Mouse (Mus musculus): ENCODE measurements at regions not wholly inside any gene's neighbourhood (a gene's known extent, or its start where the extent isn't known, plus 50 kb on each side); places are given as distances from the start of the nearest gene placed in this dataset.
A peak's percentile ranks its signal among the peaks of the same experiment; 100 is the strongest.

- no peaks in the 10 kb centered on the region for H3K36me3 ChIP-seq (ENCODE audit: control insufficient read depth, insufficient read depth, low read length)
- TF ChIP-seq POLR2A (IDR thresholded peaks at IDR 0.05; ENCODE audit: borderline replicate concordance, extremely low read depth, insufficient read depth, insufficient read length): no peak
- ATAC-seq (ENCODE audit: low FRiP score, low read depth): no peak
- H3K4me3 ChIP-seq (replicated peaks; ENCODE audit: low read length): no peak overlapping the region
- no peak for DNase-seq (ENCODE audit: low spot score)
- no peaks in the 10 kb centered on the region for H3K9me3 ChIP-seq (ENCODE audit: control insufficient read depth, low read length)
- no peaks in the 10 kb centered on the region for H3K27me3 ChIP-seq (ENCODE audit: control insufficient read depth, insufficient read depth, low read length)
- H3K9ac ChIP-seq (ENCODE audit: low read depth, low read length, severe bottlenecking): no peak overlapping the region
- H3K4me2 ChIP-seq (replicated peaks; ENCODE audit: low read depth, low read length, severe bottlenecking): no peak overlapping the region
- WGBS: 68% methylated on average over 2 of the region's 2 CpGs
- no peaks in the 10 kb centered on the region for H3K4me1 ChIP-seq (ENCODE audit: control insufficient read depth, insufficient read depth, low read length)
- no peak overlapping the region for H3K27ac ChIP-seq (replicated peaks; ENCODE audit: low read depth, low read length)
Measured at GRCm38 (mm10) chr2:160028459-160028858, 305.5 kb downstream of the Gm826 start.

- ATAC-seq (ENCODE audit: low FRiP score, low read depth): no peak
- no peak overlapping the region for H3K4me3 ChIP-seq (replicated peaks; ENCODE audit: low read length)
- H3K9me3 ChIP-seq (ENCODE audit: control insufficient read depth, low read length): no peaks in the 10 kb centered on the region
- TF ChIP-seq POLR2A (IDR thresholded peaks at IDR 0.05; ENCODE audit: borderline replicate concordance, extremely low read depth, insufficient read depth, insufficient read length): no peak
- WGBS: 54% methylated on average over 3 of the region's 3 CpGs
- no peaks in the 10 kb centered on the region for H3K27me3 ChIP-seq (ENCODE audit: control insufficient read depth, insufficient read depth, low read length)
- H3K9ac ChIP-seq (ENCODE audit: low read depth, low read length, severe bottlenecking): no peak overlapping the region
- DNase-seq (ENCODE audit: low spot score): no peak
- H3K4me1 ChIP-seq (ENCODE audit: control insufficient read depth, insufficient read depth, low read length): peaks cover 3% of the 10 kb centered on the region
- H3K36me3 ChIP-seq (ENCODE audit: control insufficient read depth, insufficient read depth, low read length): no peaks in the 10 kb centered on the region
- H3K4me2 ChIP-seq (replicated peaks; ENCODE audit: low read depth, low read length, severe bottlenecking): no peak overlapping the region
- H3K27ac ChIP-seq (replicated peaks; ENCODE audit: low read depth, low read length): no peak overlapping the region
Measured at GRCm38 (mm10) chr2:160025911-160026310, 308.1 kb downstream of the Gm826 start.

GRCm38 (mm10) chr2:160021541-160021940, 312.4 kb downstream of the Gm826 start:
- DNase-seq (ENCODE audit: low spot score): peak; percentile 51
- 0 out of 2 replicates have a peak, but pooled peaks have one; percentile 26 for ATAC-seq (ENCODE audit: low FRiP score, low read depth)
- WGBS: 54% methylated on average over 4 of the region's 4 CpGs
- H3K27ac ChIP-seq (replicated peaks; ENCODE audit: low read depth, low read length): no peak overlapping the region
- H3K27me3 ChIP-seq (ENCODE audit: control insufficient read depth, insufficient read depth, low read length): no peaks in the 10 kb centered on the region
- no peak overlapping the region for H3K4me2 ChIP-seq (replicated peaks; ENCODE audit: low read depth, low read length, severe bottlenecking)
- H3K9me3 ChIP-seq (ENCODE audit: control insufficient read depth, low read length): no peaks in the 10 kb centered on the region
- no peaks in the 10 kb centered on the region for H3K36me3 ChIP-seq (ENCODE audit: control insufficient read depth, insufficient read depth, low read length)
- TF ChIP-seq POLR2A (IDR thresholded peaks at IDR 0.05; ENCODE audit: borderline replicate concordance, extremely low read depth, insufficient read depth, insufficient read length): no peak
- no peak overlapping the region for H3K4me3 ChIP-seq (replicated peaks; ENCODE audit: low read length)
- no peak overlapping the region for H3K9ac ChIP-seq (ENCODE audit: low read depth, low read length, severe bottlenecking)
- H3K4me1 ChIP-seq (ENCODE audit: control insufficient read depth, insufficient read depth, low read length): peaks cover 11% of the 10 kb centered on the region

GRCm38 (mm10) chr2:160020876-160021275, 313.1 kb downstream of the Gm826 start:
- no peak overlapping the region for H3K27ac ChIP-seq (replicated peaks; ENCODE audit: low read depth, low read length)
- ATAC-seq (ENCODE audit: low FRiP score, low read depth) (no peak), DNase-seq (ENCODE audit: low spot score) (no peak)
- no peak overlapping the region for H3K9ac ChIP-seq (ENCODE audit: low read depth, low read length, severe bottlenecking)
- H3K4me3 ChIP-seq (replicated peaks; ENCODE audit: low read length): no peak overlapping the region
- peaks cover 11% of the 10 kb centered on the region for H3K4me1 ChIP-seq (ENCODE audit: control insufficient read depth, insufficient read depth, low read length)
- H3K4me2 ChIP-seq (replicated peaks; ENCODE audit: low read depth, low read length, severe bottlenecking): no peak overlapping the region
- H3K9me3 ChIP-seq (ENCODE audit: control insufficient read depth, low read length): no peaks in the 10 kb centered on the region
- no peaks in the 10 kb centered on the region for H3K27me3 ChIP-seq (ENCODE audit: control insufficient read depth, insufficient read depth, low read length)
- WGBS: 51% methylated on average over 2 of the region's 2 CpGs
- no peaks in the 10 kb centered on the region for H3K36me3 ChIP-seq (ENCODE audit: control insufficient read depth, insufficient read depth, low read length)
- no peak for TF ChIP-seq POLR2A (IDR thresholded peaks at IDR 0.05; ENCODE audit: borderline replicate concordance, extremely low read depth, insufficient read depth, insufficient read length)

- no peak overlapping the region for H3K9ac ChIP-seq (ENCODE audit: low read depth, low read length, severe bottlenecking)
- H3K4me2 ChIP-seq (replicated peaks; ENCODE audit: low read depth, low read length, severe bottlenecking): no peak overlapping the region
- peaks cover 11% of the 10 kb centered on the region for H3K4me1 ChIP-seq (ENCODE audit: control insufficient read depth, insufficient read depth, low read length)
- no peak for TF ChIP-seq POLR2A (IDR thresholded peaks at IDR 0.05; ENCODE audit: borderline replicate concordance, extremely low read depth, insufficient read depth, insufficient read length)
- no peaks in the 10 kb centered on the region for H3K27me3 ChIP-seq (ENCODE audit: control insufficient read depth, insufficient read depth, low read length)
- H3K27ac ChIP-seq (replicated peaks; ENCODE audit: low read depth, low read length): no peak overlapping the region
- no peaks in the 10 kb centered on the region for H3K36me3 ChIP-seq (ENCODE audit: control insufficient read depth, insufficient read depth, low read length)
- DNase-seq (ENCODE audit: low spot score) (peak; percentile 8), ATAC-seq (ENCODE audit: low FRiP score, low read depth) (no peak; the same call in 1 of the 2 replicates)
- H3K4me3 ChIP-seq (replicated peaks; ENCODE audit: low read length): no peak overlapping the region
- WGBS: 29% methylated on average over 5 of the region's 5 CpGs
- H3K9me3 ChIP-seq (ENCODE audit: control insufficient read depth, low read length): no peaks in the 10 kb centered on the region
Measured at GRCm38 (mm10) chr2:160017020-160017812, 316.7 kb downstream of the Gm826 start.

Data from limb, embryonic 14.5 days (tissue).